Comparison of ENCODE assay signal across 14 mouse cellular contexts in the genomic region with DNA sequence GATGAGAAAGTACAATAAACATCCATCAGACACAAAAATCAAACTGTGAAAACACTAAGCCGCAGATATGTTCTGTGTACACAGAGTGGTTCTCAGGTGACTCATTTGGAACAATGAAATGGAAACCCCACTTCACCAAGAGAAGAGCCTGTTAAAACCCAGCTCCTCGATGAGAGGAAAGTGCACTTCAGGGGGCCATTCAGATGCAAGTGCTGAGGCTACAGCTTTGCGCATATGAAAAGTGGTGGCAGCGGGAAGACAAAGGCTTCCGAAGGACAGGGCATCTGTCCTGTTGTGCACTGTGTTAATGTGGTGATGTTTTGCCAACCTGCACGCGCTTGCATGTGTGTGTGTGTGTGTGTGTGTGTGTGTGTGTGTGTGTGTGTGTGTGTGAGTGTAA.
DNase-seq lines count a peak whose midpoint lies in the region; ATAC-seq and TF ChIP-seq lines count a peak whose summit lies in the region.
"Had no signal": no experiment of that assay in that cellular context is flagged by ENCODE, and none has a peak within 500 bp of the region (broad histone marks: within the 10 kb centered on the region; RNA-seq: fewer than 3 reads in every experiment).

No protein-coding gene starts in this region.

- no peak overlapping the region for H3K27ac ChIP-seq in lung, postnatal 0 days (ENCODE audit: low read length)
- peak overlapping the region; percentile 39; the same call in 1 of the 2 replicates for H3K27ac ChIP-seq in neural tube, embryonic 14.5 days (ENCODE audit: low read depth, low read length)
- H3K27ac ChIP-seq: embryonic facial prominence, embryonic 10.5 days; gastrocnemius, adult 2 months had no signal

- 28% methylated on average over 7 of the region's 7 CpGs for WGBS in lung, adult 2 months
- WGBS in lung, postnatal 0 days = 39% methylated on average over 7 of the region's 7 CpGs
- 11% methylated on average over 7 of the region's 7 CpGs for WGBS in neural tube, embryonic 14.5 days

- no peak overlapping the region for H3K4me3 ChIP-seq in lung, adult 2 months (replicated peaks; ENCODE audit: extremely low read depth, low read depth, low read length)
- no peak overlapping the region for H3K4me3 ChIP-seq in lung, postnatal 0 days (ENCODE audit: low read depth, low read length)
- H3K4me3 ChIP-seq in neural tube, embryonic 14.5 days (ENCODE audit: low read depth, low read length) = no peak overlapping the region
- H3K4me3 ChIP-seq: embryonic facial prominence, embryonic 10.5 days; gastrocnemius, adult 2 months; megakaryocyte, embryonic 14.5 days had no signal

- no peak for TF ChIP-seq POLR2A in lung, adult 2 months (IDR thresholded peaks at IDR 0.05; ENCODE audit: borderline replicate concordance, extremely low read depth, low read depth, low read length)

- no peaks in the 10 kb centered on the region for H3K4me1 ChIP-seq in lung, adult 2 months (ENCODE audit: control insufficient read depth, insufficient read depth, low read length)
- no peaks in the 10 kb centered on the region for H3K4me1 ChIP-seq in lung, postnatal 0 days (ENCODE audit: insufficient read depth, low read depth, low read length)
- H3K4me1 ChIP-seq in neural tube, embryonic 14.5 days (ENCODE audit: control insufficient read depth, insufficient read depth, low read length) = peaks cover 2% of the 10 kb centered on the region; the same call in 1 of the 2 replicates
- H3K4me1 ChIP-seq: embryonic facial prominence, embryonic 10.5 days; megakaryocyte, embryonic 14.5 days had no signal

- H3K27me3 ChIP-seq in lung, postnatal 0 days (replicated peaks; ENCODE audit: insufficient read depth, low read length) = no peaks in the 10 kb centered on the region
- no peaks in the 10 kb centered on the region for H3K27me3 ChIP-seq in neural tube, embryonic 14.5 days (ENCODE audit: control insufficient read depth, insufficient read depth, low read length)
- H3K27me3 ChIP-seq: megakaryocyte, embryonic 14.5 days had no signal

- no peaks in the 10 kb centered on the region for H3K36me3 ChIP-seq in lung, postnatal 0 days (ENCODE audit: insufficient read depth, low read length)
- no peaks in the 10 kb centered on the region for H3K36me3 ChIP-seq in neural tube, embryonic 14.5 days (ENCODE audit: control insufficient read depth, insufficient read depth, low read length)
- H3K36me3 ChIP-seq: embryonic facial prominence, embryonic 10.5 days had no signal

- peak; percentile 57 for ATAC-seq in lung, postnatal 0 days
- ATAC-seq in neural tube, embryonic 14.5 days (ENCODE audit: low read depth) = peak; percentile 86

- H3K9ac ChIP-seq in lung, postnatal 0 days (replicated peaks; ENCODE audit: low read depth) = no peak overlapping the region
- no peak overlapping the region for H3K9ac ChIP-seq in neural tube, embryonic 14.5 days (replicated peaks; ENCODE audit: low read depth, low read length)

- no peak overlapping the region for H3K4me2 ChIP-seq in lung, postnatal 0 days (replicated peaks; ENCODE audit: low read depth, low read length)
- H3K4me2 ChIP-seq in neural tube, embryonic 14.5 days (ENCODE audit: low read depth, low read length) = no peak overlapping the region

- peak; percentile 42; the same call in 1 of the 2 replicates for TF ChIP-seq EP300 in lung, postnatal 0 days (IDR thresholded peaks at IDR 0.05)

- TF ChIP-seq CTCF in lung, adult 2 months (IDR thresholded peaks at IDR 0.05; ENCODE audit: insufficient read depth, low read length) = no peak
- no peak for TF ChIP-seq CTCF in lung, postnatal 0 days (IDR thresholded peaks at IDR 0.05)

- peak; percentile 6 for DNase-seq in lung, adult 2 months
- no peak for DNase-seq in lung, postnatal 4 days
- peak; percentile 95 for DNase-seq in ZHBTc4 (ENCODE audit: low read depth, low spot score)
- peak; percentile 39 for DNase-seq in lung, postnatal 0 days (ENCODE audit: low spot score)
- no peak for DNase-seq in right cerebral cortex, postnatal 4 days
- no peak for DNase-seq in kidney, adult 9 months
- DNase-seq: cerebellum, postnatal 14 days; gastrocnemius, adult 2 months; heart, postnatal 10 days; kidney, postnatal 14 days; thymus, adult 2 months had no signal

- H3K9me3 ChIP-seq in lung, postnatal 0 days (ENCODE audit: low read length) = no peaks in the 10 kb centered on the region
- no peaks in the 10 kb centered on the region for H3K9me3 ChIP-seq in neural tube, embryonic 14.5 days (ENCODE audit: control insufficient read depth, low read length)
- H3K9me3 ChIP-seq: embryonic facial prominence, embryonic 10.5 days had no signal

Comparison
In these comparisons a context has a peak if more than half of its experiments do, and no peak if none do; other contexts are left out.
1. DNase-seq: peak in lung, adult 2 months (single experiment), ZHBTc4 (single experiment) and lung, postnatal 0 days (single experiment); none in lung, postnatal 4 days (0 of 2), right cerebral cortex, postnatal 4 days (single experiment) and kidney, adult 9 months (single experiment).